Mouse (Mus musculus) hindbrain, embryonic 11.5 days (tissue): Measurements from ENCODE around the gene Exoc6b. TPM values are rescaled to one million over a fixed set of nuclear protein-coding genes. Genes with fewer than 3 reads are reported as not detected.

Experiments
- ATAC-seq: fragments of 200-750 bp; cut with Nextera tagmentation; 2 replicates; pipeline ENCODE4 v1.8.0; 2017; ENCODE audit warnings: mild to moderate bottlenecking, moderate TSS enrichment, moderate library complexity; ENCODE audit not compliant: low FRiP score
- DNase-seq: peaks from one replicate; pipeline ENCODE4 v3.0.0-alpha.2; 2015; ENCODE audit warnings: low spot score
- H3K27ac ChIP-seq: fragments of 300-500 bp; sonication (generic); 2 replicates; pipeline ENCODE4 v1.5.1; 2014; ENCODE audit warnings: mild to moderate bottlenecking, low read depth, low read length
- H3K27me3 ChIP-seq: fragments of 300-500 bp; sonication (generic); 2 replicates; pipeline ENCODE4 v1.6.1; 2014; ENCODE audit warnings: mild to moderate bottlenecking, low read length, moderate library complexity, mixed read lengths; ENCODE audit not compliant: control insufficient read depth, insufficient read depth
- H3K36me3 ChIP-seq: fragments of 300-500 bp; sonication (generic); 2 replicates; pipeline ENCODE4 v1.6.1; 2014; ENCODE audit warnings: mild to moderate bottlenecking, low read length, moderate library complexity, mixed read lengths; ENCODE audit not compliant: control insufficient read depth, insufficient read depth
- H3K4me1 ChIP-seq: fragments of 300-500 bp; sonication (generic); replicated peaks from 2 replicates; pipeline ENCODE4 v1.6.1; 2014; ENCODE audit warnings: low read length, mixed read lengths; ENCODE audit not compliant: control insufficient read depth, insufficient read depth
- H3K4me2 ChIP-seq: fragments of 300-500 bp; sonication (generic); replicated peaks from 2 replicates; pipeline ENCODE4 v1.6.1; 2014; ENCODE audit warnings: mild to moderate bottlenecking, low read depth, low read length
- H3K4me3 ChIP-seq: fragments of 300-500 bp; sonication (generic); 2 replicates; pipeline ENCODE4 v1.5.1; 2014; ENCODE audit warnings: low read depth, low read length
- H3K9ac ChIP-seq: fragments of 300-500 bp; sonication (generic); 2 replicates; pipeline ENCODE4 v1.6.1; 2014; ENCODE audit warnings: low read depth, low read length
- H3K9me3 ChIP-seq: fragments of 300-500 bp; sonication (generic); 2 replicates; pipeline ENCODE4 v1.6.1; 2016; ENCODE audit warnings: low read length; ENCODE audit not compliant: control insufficient read depth
- WGBS: fragments of 180-500 bp; shearing (Covaris S2); extraction: QIAGEN DNeasy Blood & Tissue Kit; methylation state at CpG from one replicate; pipeline ENCODE4 v1.1.7; 2014; 5-methylcytosine and 5-hydroxymethylcytosine counted together
- polyA plus RNA-seq: library from polyadenylated mRNA; unstranded; fragments of >200 nt; fragmentation: Nextera tagmentation; extraction: Ambion mirVana; gene quantifications from 2 replicates; pipeline ENCODE4 v1.2.1, GENCODE M21; 2014

The Exoc6b gene
- polyA plus RNA-seq, 1 experiment from 2014 or later = 46.4 TPM

DNA sequence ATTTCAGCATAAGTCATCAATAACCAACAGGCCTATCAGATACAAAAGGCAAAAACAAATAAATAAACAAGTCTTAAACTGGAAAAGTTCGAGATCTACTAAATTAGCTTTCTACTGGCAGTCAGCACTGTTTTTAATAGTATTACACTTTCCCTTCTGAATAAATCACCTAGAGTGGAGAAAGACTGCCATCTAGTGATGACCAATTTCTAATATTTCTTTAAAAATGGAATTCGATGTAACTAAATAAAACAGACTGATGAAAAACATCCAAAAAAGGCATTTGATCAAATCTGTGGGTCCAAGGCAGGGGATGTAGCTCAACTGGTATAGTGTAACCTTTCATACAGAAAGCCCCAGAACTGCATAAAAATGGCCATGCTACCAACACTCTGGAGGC, 52.3 kb downstream of the Exoc6b start:
- DNase-seq (no peak), ATAC-seq (no peak)
- no peaks in the 10 kb centered on the region for H3K36me3 ChIP-seq
- no peaks in the 10 kb centered on the region for H3K27me3 ChIP-seq
- H3K4me2 ChIP-seq = no peak overlapping the region
- no peak overlapping the region for H3K4me3 ChIP-seq
- no peaks in the 10 kb centered on the region for H3K4me1 ChIP-seq
- WGBS = 53% methylated on average over 2 of the region's 2 CpGs
- H3K9ac ChIP-seq = no peak overlapping the region
- H3K27ac ChIP-seq = no peak overlapping the region
- no peaks in the 10 kb centered on the region for H3K9me3 ChIP-seq

- H3K9me3 ChIP-seq = no peaks in the 10 kb centered on the region
- DNase-seq (no peak), ATAC-seq (no peak)
- H3K4me2 ChIP-seq = no peak overlapping the region
- no peaks in the 10 kb centered on the region for H3K36me3 ChIP-seq
- no peak overlapping the region for H3K27ac ChIP-seq
- H3K27me3 ChIP-seq = no peaks in the 10 kb centered on the region
- no peak overlapping the region for H3K9ac ChIP-seq
- WGBS = 91% methylated on average over 2 of the region's 2 CpGs
- no peak overlapping the region for H3K4me3 ChIP-seq
- H3K4me1 ChIP-seq = no peaks in the 10 kb centered on the region
Observed at GRCm38 (mm10) chr6:85013906-85014305, 55.4 kb downstream of the Exoc6b start.

GRCm38 (mm10) chr6:85010397-85010796, 58.9 kb downstream of the Exoc6b start:
- no peaks in the 10 kb centered on the region for H3K9me3 ChIP-seq
- H3K4me1 ChIP-seq = no peaks in the 10 kb centered on the region
- no peak overlapping the region for H3K4me3 ChIP-seq
- no peak overlapping the region for H3K9ac ChIP-seq
- H3K27me3 ChIP-seq = no peaks in the 10 kb centered on the region
- DNase-seq = no peak
- WGBS = 94% methylated on average over 2 of the region's 2 CpGs
- no peak for ATAC-seq
- H3K36me3 ChIP-seq = no peaks in the 10 kb centered on the region
- H3K4me2 ChIP-seq = no peak overlapping the region
- H3K27ac ChIP-seq = no peak overlapping the region

GRCm38 (mm10) chr6:84995418-84995817, 73.9 kb downstream of the Exoc6b start:
- Histone ChIP-seq H3K9me3 (no peaks in the 10 kb centered on the region), H3K4me1 (no peaks in the 10 kb centered on the region), H3K4me2 (no peak overlapping the region), H3K4me3 (no peak overlapping the region), H3K27me3 (no peaks in the 10 kb centered on the region), H3K27ac (no peak overlapping the region), H3K9ac (no peak overlapping the region), H3K36me3 (no peaks in the 10 kb centered on the region)
- no peak for ATAC-seq
- no peak for DNase-seq

GRCm38 (mm10) chr6:84976563-84976971, 92.7 kb downstream of the Exoc6b start:
- H3K9me3 ChIP-seq = no peaks in the 10 kb centered on the region
- WGBS = 33% methylated on average over 3 of the region's 3 CpGs
- H3K4me2 ChIP-seq = no peak overlapping the region
- 0 out of 2 replicates have a peak, but pooled peaks cover 3% of the 10 kb centered on the region for H3K4me1 ChIP-seq
- no peak overlapping the region for H3K9ac ChIP-seq
- H3K27me3 ChIP-seq = no peaks in the 10 kb centered on the region
- H3K36me3 ChIP-seq = no peaks in the 10 kb centered on the region
- DNase-seq (peak; percentile 30), ATAC-seq (no peak)
- H3K27ac ChIP-seq = no peak overlapping the region
- H3K4me3 ChIP-seq = no peak overlapping the region

DNA sequence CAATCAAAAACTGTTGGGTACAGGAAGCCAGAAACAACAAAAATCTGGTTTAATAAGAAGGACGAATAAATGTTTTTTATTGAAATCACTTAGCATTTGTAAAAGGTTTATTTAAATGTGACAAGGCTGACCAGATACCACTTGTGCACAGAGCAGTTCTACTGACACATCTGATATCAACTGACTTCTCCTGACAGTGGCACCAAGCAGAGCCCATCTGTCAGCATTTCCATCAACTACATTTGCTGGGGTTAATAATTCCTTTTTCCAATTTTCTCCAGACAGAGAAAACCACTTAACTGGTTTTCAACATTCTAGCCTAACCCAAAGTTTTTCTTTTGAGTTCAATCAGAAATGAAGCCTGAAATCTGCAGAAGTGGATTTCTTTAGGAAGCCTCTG, 100.8 kb downstream of the Exoc6b start:
- Histone ChIP-seq H3K9me3 (no peaks in the 10 kb centered on the region), H3K4me3 (no peak overlapping the region), H3K36me3 (no peaks in the 10 kb centered on the region), H3K4me2 (no peak overlapping the region), H3K27me3 (no peaks in the 10 kb centered on the region), H3K4me1 (no peaks in the 10 kb centered on the region), H3K9ac (no peak overlapping the region), H3K27ac (no peak overlapping the region)
- DNase-seq (no peak), ATAC-seq (no peak)
- WGBS = 86% methylated on average over 1 of the region's 1 CpGs

DNA sequence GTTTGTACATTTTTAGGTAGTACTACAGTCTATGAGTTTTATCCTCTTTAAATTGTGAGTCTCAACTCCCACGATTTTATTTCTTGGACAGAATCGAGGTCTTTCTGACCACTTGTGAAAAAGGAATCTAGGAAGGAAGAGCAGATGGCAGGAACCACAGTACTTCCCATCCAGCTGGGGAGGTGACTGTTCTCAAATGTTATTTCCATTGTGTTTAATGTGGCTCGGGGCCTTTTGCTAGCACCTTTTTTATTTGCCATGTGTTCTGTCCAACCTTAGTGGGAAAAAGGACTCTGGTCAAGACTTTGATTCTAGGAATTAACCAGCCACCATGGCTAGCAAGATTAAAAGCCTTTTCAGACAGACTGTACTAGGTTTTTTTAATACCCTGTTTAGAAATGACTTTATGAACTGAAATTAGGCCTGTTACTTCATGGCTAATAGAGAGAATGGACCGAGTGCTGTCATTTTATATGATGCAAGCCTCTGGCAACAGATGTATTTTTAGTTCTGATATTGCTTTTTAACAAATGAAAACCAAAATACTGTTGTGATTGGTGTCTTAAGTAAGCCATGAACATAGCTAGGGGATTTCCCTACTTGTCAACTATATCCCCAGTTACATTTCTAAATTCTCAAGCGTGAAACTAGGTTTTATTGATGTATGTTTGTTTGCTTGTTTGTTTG, 104.4 kb downstream of the Exoc6b start:
- Histone ChIP-seq H3K4me1 (no peaks in the 10 kb centered on the region), H3K4me3 (no peak overlapping the region), H3K36me3 (no peaks in the 10 kb centered on the region), H3K27me3 (no peaks in the 10 kb centered on the region), H3K27ac (no peak overlapping the region), H3K9me3 (no peaks in the 10 kb centered on the region), H3K9ac (no peak overlapping the region), H3K4me2 (no peak overlapping the region)
- no peak for DNase-seq
- ATAC-seq = no peak
- WGBS = 83% methylated on average over 5 of the region's 5 CpGs

- ATAC-seq (no peak), DNase-seq (no peak)
- H3K27me3 ChIP-seq = no peaks in the 10 kb centered on the region
- no peaks in the 10 kb centered on the region for H3K9me3 ChIP-seq
- H3K4me1 ChIP-seq = no peaks in the 10 kb centered on the region
- no peak overlapping the region for H3K4me3 ChIP-seq
- 100% methylated on average over 1 of the region's 1 CpGs for WGBS
- no peak overlapping the region for H3K9ac ChIP-seq
- H3K36me3 ChIP-seq = no peaks in the 10 kb centered on the region
- H3K27ac ChIP-seq = no peak overlapping the region
- H3K4me2 ChIP-seq = no peak overlapping the region
Observed at GRCm38 (mm10) chr6:84963044-84963443, 106.3 kb downstream of the Exoc6b start.

- H3K4me3 ChIP-seq = no peak overlapping the region
- no peaks in the 10 kb centered on the region for H3K4me1 ChIP-seq
- H3K36me3 ChIP-seq = no peaks in the 10 kb centered on the region
- H3K27me3 ChIP-seq = no peaks in the 10 kb centered on the region
- ATAC-seq (no peak), DNase-seq (no peak)
- WGBS = 83% methylated on average over 3 of the region's 3 CpGs
- H3K9ac ChIP-seq = no peak overlapping the region
- no peak overlapping the region for H3K4me2 ChIP-seq
- no peak overlapping the region for H3K27ac ChIP-seq
- no peaks in the 10 kb centered on the region for H3K9me3 ChIP-seq
Observed at GRCm38 (mm10) chr6:84961763-84962162, 107.5 kb downstream of the Exoc6b start.
